Mouse (Mus musculus): Measurements from ENCODE around the gene U2surp. TPM values are rescaled to one million over a fixed set of nuclear protein-coding genes. Genes with fewer than 3 reads are reported as not detected.

The U2surp gene
- polyA plus RNA-seq, 1 experiment from 2014 or later, result 71.1 TPM

DNA sequence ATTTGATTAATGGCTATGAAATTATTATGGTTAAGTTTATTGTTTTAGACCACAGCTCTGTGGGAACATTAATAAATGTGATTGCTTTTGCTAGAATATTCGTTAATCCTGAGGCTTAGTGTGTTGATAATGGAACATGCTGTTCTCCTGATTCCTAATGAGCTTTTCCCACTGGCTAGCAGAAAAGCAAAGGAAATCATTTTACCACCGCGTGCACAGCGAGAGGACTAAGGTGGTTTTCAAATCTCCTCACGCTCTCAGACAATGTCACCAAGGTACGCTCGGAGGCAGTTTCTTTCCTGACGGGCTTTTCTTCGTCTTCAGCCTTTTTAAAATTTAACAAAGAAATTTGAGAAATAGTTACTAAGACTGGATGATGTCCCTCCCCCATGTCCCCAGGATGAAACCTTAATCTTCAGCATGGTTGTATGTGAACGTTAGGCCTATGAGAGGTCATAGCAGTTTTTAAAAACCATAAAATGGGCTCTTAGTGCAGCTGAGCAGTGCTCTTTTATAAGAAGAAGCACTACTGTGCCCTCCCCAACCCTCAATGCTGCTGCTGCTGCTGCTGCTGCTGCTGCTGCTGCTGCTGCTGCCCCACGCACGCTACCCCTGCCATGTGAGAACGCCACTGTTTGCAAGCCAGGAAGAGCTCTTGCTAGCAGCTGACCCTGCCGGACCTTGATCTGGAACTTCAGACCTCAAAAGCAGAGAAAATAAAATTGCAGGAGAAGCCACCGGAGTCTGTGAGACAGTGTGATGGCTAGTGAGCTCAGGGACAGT is 30.0 kb upstream of the U2surp start:
- Histone ChIP-seq H3K36me3 (ENCODE audit: control insufficient read depth, insufficient read depth) (no peaks in the 10 kb centered on the region), H3K4me1 (ENCODE audit: control insufficient read depth, insufficient read depth, low read length) (no peaks in the 10 kb centered on the region), H3K4me3 (ENCODE audit: low read length) (no peak overlapping the region), H3K9me3 (replicated peaks; ENCODE audit: control insufficient read depth, low read length) (no peaks in the 10 kb centered on the region), H3K4me2 (ENCODE audit: low read depth, low read length) (no peak overlapping the region), H3K27ac (ENCODE audit: low read length) (no peak overlapping the region), H3K9ac (ENCODE audit: low read length) (no peak overlapping the region), H3K27me3 (ENCODE audit: control insufficient read depth, insufficient read depth, low read length) (no peaks in the 10 kb centered on the region; the same call in 1 of the 2 replicates)
- no peak for ATAC-seq (replicated peaks; ENCODE audit: extremely low read depth, insufficient read depth, low FRiP score)
- 78% methylated on average over 15 of the region's 15 CpGs for WGBS

DNA sequence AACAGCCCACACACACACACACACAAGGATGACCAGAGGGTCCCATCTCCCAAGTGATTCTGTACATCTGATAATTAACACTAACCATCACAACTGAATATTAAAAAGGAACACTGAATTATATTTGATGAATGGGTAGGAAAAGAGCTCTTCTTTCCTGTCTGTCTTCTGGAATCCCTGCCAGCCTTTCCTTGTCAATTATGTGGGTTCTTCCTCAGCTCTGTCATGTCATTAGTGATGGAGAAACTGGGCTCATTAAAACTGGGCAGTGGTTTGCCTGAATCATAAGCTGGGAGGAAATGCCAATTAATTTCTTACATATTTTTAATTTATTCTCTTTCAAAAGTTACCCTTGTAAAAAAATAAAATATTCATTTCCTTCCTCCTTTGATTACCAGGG is 29.4 kb upstream of the U2surp start:
- Histone ChIP-seq H3K27me3 (ENCODE audit: control insufficient read depth, insufficient read depth, low read length) (no peaks in the 10 kb centered on the region; the same call in 1 of the 2 replicates), H3K4me3 (ENCODE audit: low read length) (no peak overlapping the region), H3K4me1 (ENCODE audit: control insufficient read depth, insufficient read depth, low read length) (no peaks in the 10 kb centered on the region), H3K4me2 (ENCODE audit: low read depth, low read length) (no peak overlapping the region), H3K27ac (ENCODE audit: low read length) (no peak overlapping the region), H3K9ac (ENCODE audit: low read length) (no peak overlapping the region), H3K9me3 (replicated peaks; ENCODE audit: control insufficient read depth, low read length) (no peaks in the 10 kb centered on the region), H3K36me3 (ENCODE audit: control insufficient read depth, insufficient read depth) (no peaks in the 10 kb centered on the region)
- no peak for ATAC-seq (replicated peaks; ENCODE audit: extremely low read depth, insufficient read depth, low FRiP score)

DNA sequence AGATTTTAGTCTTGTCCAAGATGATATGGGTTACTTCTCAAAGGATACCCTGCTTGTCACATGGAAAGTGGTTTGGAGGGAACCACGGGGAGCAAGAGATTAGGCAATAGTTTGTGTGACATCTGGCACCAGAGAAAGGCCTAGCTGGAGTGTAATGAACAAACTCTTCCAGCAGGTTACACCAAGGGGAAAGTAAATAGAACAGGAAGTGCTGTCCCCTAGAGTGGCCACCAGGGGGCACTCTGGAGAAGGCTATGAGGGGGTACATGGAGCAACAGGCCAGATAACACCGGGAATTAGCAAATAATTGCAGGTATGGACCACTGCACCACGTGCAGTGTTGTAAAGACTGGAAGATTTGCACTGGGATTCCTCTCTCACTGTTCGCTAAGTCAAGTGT is 28.7 kb upstream of the U2surp start:
- Histone ChIP-seq H3K4me2 (ENCODE audit: low read depth, low read length) (no peak overlapping the region), H3K27me3 (ENCODE audit: control insufficient read depth, insufficient read depth, low read length) (no peaks in the 10 kb centered on the region; the same call in 1 of the 2 replicates), H3K27ac (ENCODE audit: low read length) (no peak overlapping the region), H3K9me3 (replicated peaks; ENCODE audit: control insufficient read depth, low read length) (no peaks in the 10 kb centered on the region), H3K4me1 (ENCODE audit: control insufficient read depth, insufficient read depth, low read length) (no peaks in the 10 kb centered on the region), H3K36me3 (ENCODE audit: control insufficient read depth, insufficient read depth) (no peaks in the 10 kb centered on the region), H3K4me3 (ENCODE audit: low read length) (no peak overlapping the region), H3K9ac (ENCODE audit: low read length) (no peak overlapping the region)
- WGBS, result 55% methylated on average over 4 of the region's 4 CpGs
- no peak for ATAC-seq (replicated peaks; ENCODE audit: extremely low read depth, insufficient read depth, low FRiP score)

DNA sequence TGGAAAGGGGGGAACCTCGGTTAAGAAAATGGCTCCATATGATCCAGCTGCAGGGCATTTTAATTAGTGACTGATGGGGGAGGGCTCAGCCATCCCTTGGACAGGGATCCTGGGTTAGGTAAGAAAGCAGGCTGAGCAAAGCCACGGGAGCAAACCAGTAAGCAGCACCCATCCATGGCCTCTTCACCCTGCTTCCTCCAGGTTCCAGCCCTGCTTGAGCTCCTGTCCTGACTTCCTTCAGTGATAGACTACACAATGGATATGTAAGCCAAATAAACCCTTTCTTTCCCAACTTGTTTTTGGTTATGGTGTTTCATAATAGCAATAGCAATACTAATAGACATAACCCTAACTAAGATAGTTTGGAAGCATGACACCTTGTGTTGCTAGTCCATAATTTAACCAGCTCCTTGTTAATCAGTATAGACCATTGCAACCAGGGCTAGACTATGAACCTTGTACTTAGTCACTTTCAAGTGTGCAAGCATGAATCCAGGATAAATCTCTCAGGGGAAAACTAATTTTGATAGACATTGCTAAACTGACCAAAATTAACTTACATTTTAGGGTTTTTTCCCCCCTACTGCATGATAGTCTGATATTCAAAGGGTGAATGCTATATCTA is 27.5 kb upstream of the U2surp start:
- H3K4me2 ChIP-seq (ENCODE audit: low read depth, low read length), result no peak overlapping the region
- no peak overlapping the region for H3K27ac ChIP-seq (ENCODE audit: low read length)
- no peaks in the 10 kb centered on the region for H3K4me1 ChIP-seq (ENCODE audit: control insufficient read depth, insufficient read depth, low read length)
- no peaks in the 10 kb centered on the region for H3K36me3 ChIP-seq (ENCODE audit: control insufficient read depth, insufficient read depth)
- no peaks in the 10 kb centered on the region; the same call in 1 of the 2 replicates for H3K27me3 ChIP-seq (ENCODE audit: control insufficient read depth, insufficient read depth, low read length)
- no peak for ATAC-seq (replicated peaks; ENCODE audit: extremely low read depth, insufficient read depth, low FRiP score)
- no peak overlapping the region for H3K9ac ChIP-seq (ENCODE audit: low read length)
- WGBS, result 60% methylated on average over 2 of the region's 2 CpGs
- H3K9me3 ChIP-seq (replicated peaks; ENCODE audit: control insufficient read depth, low read length), result no peaks in the 10 kb centered on the region
- H3K4me3 ChIP-seq (ENCODE audit: low read length), result no peak overlapping the region

DNA sequence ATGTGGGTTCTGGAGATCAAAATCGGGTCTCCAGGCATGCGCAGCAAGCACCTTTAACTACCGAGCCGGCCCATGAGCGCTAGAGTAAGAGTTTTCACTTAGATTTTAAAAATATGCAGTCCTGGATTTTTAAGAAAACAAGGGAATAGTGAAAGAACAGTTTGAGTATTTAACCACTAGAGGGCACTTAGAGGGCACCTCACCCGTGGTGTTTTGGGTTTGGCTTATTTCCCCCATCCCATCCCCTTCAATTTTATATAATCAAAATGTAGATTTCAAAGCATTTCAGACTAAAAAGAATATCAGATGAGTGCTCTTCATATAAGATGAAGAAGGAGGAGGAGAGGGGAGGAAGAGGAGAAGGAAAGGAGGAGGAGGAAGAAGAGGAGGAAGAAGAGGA is 22.0 kb upstream of the U2surp start:
- Histone ChIP-seq H3K4me3 (ENCODE audit: low read length) (no peak overlapping the region), H3K27me3 (ENCODE audit: control insufficient read depth, insufficient read depth, low read length) (no peaks in the 10 kb centered on the region), H3K4me2 (ENCODE audit: low read depth, low read length) (no peak overlapping the region), H3K27ac (ENCODE audit: low read length) (no peak overlapping the region), H3K9me3 (replicated peaks; ENCODE audit: control insufficient read depth, low read length) (no peaks in the 10 kb centered on the region), H3K9ac (ENCODE audit: low read length) (no peak overlapping the region), H3K36me3 (ENCODE audit: control insufficient read depth, insufficient read depth) (no peaks in the 10 kb centered on the region), H3K4me1 (ENCODE audit: control insufficient read depth, insufficient read depth, low read length) (no peaks in the 10 kb centered on the region)
- whole genome bisulfite sequencing, result 34% methylated on average over 6 of the region's 6 CpGs
- no peak for ATAC-seq (replicated peaks; ENCODE audit: extremely low read depth, insufficient read depth, low FRiP score)

DNA sequence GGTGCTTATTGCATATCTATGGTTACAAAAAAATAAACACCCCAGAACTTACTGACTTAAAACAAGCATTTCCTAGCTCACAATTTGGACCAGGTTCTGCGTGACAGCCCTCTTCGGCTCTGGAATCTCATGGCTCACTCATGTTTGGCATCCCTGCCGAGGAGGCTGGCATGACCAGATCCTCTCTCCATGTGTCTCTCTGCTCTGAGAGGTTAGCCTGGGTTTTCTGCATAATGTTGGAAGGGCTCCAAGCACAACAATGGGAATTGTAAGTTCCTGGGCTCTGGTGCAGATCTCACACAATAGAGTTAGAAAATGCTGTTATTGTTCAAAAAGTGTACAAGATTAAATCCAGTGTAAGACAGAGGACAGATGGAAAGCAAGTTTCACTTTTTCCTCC is 19.3 kb upstream of the U2surp start:
- Histone ChIP-seq H3K4me2 (ENCODE audit: low read depth, low read length) (no peak overlapping the region), H3K4me1 (ENCODE audit: control insufficient read depth, insufficient read depth, low read length) (no peaks in the 10 kb centered on the region), H3K27me3 (ENCODE audit: control insufficient read depth, insufficient read depth, low read length) (no peaks in the 10 kb centered on the region), H3K36me3 (ENCODE audit: control insufficient read depth, insufficient read depth) (no peaks in the 10 kb centered on the region), H3K27ac (ENCODE audit: low read length) (no peak overlapping the region), H3K9ac (ENCODE audit: low read length) (no peak overlapping the region), H3K4me3 (ENCODE audit: low read length) (no peak overlapping the region), H3K9me3 (replicated peaks; ENCODE audit: control insufficient read depth, low read length) (no peaks in the 10 kb centered on the region)
- ATAC-seq (replicated peaks; ENCODE audit: extremely low read depth, insufficient read depth, low FRiP score), result no peak
- WGBS, result 36% methylated on average over 3 of the region's 3 CpGs

DNA sequence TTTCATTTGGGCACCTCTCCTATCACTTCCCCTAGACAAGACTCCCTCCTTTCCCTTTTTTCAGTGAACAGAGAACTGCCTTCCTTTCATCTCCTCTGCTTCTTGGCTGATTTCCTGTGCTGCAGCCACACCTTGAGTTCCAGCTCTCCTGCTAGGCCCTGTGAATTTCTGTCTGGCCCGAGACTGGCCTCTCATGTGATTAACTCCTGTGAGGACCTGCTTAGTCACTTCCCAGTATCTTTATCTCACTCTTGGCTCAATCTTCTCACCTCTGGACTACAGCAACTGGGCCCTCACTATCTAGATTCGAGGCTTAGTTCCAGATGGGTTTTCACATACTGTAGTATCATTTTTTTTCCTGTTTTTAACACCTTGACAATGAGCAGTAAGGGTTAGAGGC is 15.9 kb upstream of the U2surp start:
- no peak for ATAC-seq (replicated peaks; ENCODE audit: extremely low read depth, insufficient read depth, low FRiP score)
- Histone ChIP-seq H3K4me3 (ENCODE audit: low read length) (no peak overlapping the region), H3K4me2 (ENCODE audit: low read depth, low read length) (no peak overlapping the region), H3K9me3 (replicated peaks; ENCODE audit: control insufficient read depth, low read length) (no peaks in the 10 kb centered on the region), H3K9ac (ENCODE audit: low read length) (no peak overlapping the region), H3K27me3 (ENCODE audit: control insufficient read depth, insufficient read depth, low read length) (no peaks in the 10 kb centered on the region), H3K27ac (ENCODE audit: low read length) (no peak overlapping the region), H3K36me3 (ENCODE audit: control insufficient read depth, insufficient read depth) (no peaks in the 10 kb centered on the region), H3K4me1 (ENCODE audit: control insufficient read depth, insufficient read depth, low read length) (no peaks in the 10 kb centered on the region)
- 11% methylated on average over 2 of the region's 2 CpGs for WGBS

DNA sequence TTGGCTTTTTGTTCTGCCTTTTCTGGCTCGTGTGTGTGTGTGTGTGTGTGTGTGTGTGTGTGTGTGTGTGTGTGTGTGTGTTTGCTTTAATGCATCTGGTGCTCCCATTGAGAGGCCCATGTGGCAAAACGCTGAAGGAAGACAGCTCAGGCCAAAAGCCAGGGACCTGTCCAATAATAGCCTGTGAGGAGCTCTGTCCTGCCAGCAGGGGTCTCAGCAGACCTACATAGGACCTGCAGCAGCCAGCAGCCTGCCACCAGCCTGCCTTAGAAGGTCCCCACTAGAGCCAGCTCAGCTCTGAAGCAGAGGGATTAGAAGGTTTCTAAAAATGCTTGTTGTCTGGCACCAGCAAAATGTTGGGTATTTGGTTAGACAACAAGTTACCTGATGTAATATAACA is 14.2 kb upstream of the U2surp start:
- Histone ChIP-seq H3K9ac (ENCODE audit: low read length) (no peak overlapping the region), H3K36me3 (ENCODE audit: control insufficient read depth, insufficient read depth) (no peaks in the 10 kb centered on the region), H3K9me3 (replicated peaks; ENCODE audit: control insufficient read depth, low read length) (no peaks in the 10 kb centered on the region), H3K27me3 (ENCODE audit: control insufficient read depth, insufficient read depth, low read length) (no peaks in the 10 kb centered on the region), H3K4me1 (ENCODE audit: control insufficient read depth, insufficient read depth, low read length) (no peaks in the 10 kb centered on the region), H3K4me2 (ENCODE audit: low read depth, low read length) (no peak overlapping the region), H3K4me3 (ENCODE audit: low read length) (no peak overlapping the region), H3K27ac (ENCODE audit: low read length) (no peak overlapping the region)
- WGBS, result 13% methylated on average over 2 of the region's 2 CpGs
- ATAC-seq (replicated peaks; ENCODE audit: extremely low read depth, insufficient read depth, low FRiP score), result peak; percentile 76; the same call in 1 of the 2 replicates

DNA sequence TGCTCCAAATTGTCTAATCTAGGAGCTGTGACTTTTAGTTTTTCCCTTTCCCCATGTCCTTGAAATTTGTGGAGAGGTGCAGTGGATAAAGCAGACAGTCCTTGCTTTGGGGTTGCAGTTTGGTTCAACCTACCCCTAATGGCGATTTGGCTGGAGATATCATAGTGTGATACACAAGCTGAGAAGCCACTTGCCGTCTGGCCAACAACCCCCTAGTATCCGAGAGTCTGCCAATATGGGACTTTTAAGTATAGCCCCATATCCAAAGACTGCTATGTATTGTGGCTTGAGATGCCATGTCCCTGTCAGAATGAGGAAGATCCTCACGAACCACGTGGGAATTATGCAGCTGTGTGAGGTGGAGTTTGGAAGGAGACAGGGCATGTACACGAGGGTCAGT is 13.6 kb upstream of the U2surp start:
- 81% methylated on average over 6 of the region's 6 CpGs for WGBS
- H3K36me3 ChIP-seq (ENCODE audit: control insufficient read depth, insufficient read depth), result no peaks in the 10 kb centered on the region
- H3K9ac ChIP-seq (ENCODE audit: low read length), result no peak overlapping the region
- no peak for ATAC-seq (replicated peaks; ENCODE audit: extremely low read depth, insufficient read depth, low FRiP score)
- no peaks in the 10 kb centered on the region for H3K4me1 ChIP-seq (ENCODE audit: control insufficient read depth, insufficient read depth, low read length)
- no peak overlapping the region for H3K4me2 ChIP-seq (ENCODE audit: low read depth, low read length)
- H3K4me3 ChIP-seq (ENCODE audit: low read length), result no peak overlapping the region
- H3K27me3 ChIP-seq (ENCODE audit: control insufficient read depth, insufficient read depth, low read length), result no peaks in the 10 kb centered on the region
- no peaks in the 10 kb centered on the region for H3K9me3 ChIP-seq (replicated peaks; ENCODE audit: control insufficient read depth, low read length)
- no peak overlapping the region for H3K27ac ChIP-seq (ENCODE audit: low read length)

All from heart, embryonic 16.5 days (tissue).